Mouse (Mus musculus): Measurements from ENCODE around the gene Zdhhc3. TPM values are rescaled to one million over a fixed set of nuclear protein-coding genes. Genes with fewer than 3 reads are reported as not detected.

Zdhhc3 gene
- total RNA-seq (2021), result 10 to 100 TPM; 43.2 to 45.0 TPM
- long read RNA-seq, experiment 1, full-length matches to known transcripts, result 30 of 51 reads
- long read RNA-seq, experiment 1, partial matches to known transcripts, result 1 of 51 reads
- long read RNA-seq, experiment 1, other reads (novel, unspliced or antisense), result 20 of 51 reads
- long read RNA-seq, experiment 2, full-length matches to known transcripts, result 21 of 34 reads
- long read RNA-seq, experiment 2, partial matches to known transcripts, result 0 of 34 reads
- long read RNA-seq, experiment 2, other reads (novel, unspliced or antisense), result 13 of 34 reads

DNA sequence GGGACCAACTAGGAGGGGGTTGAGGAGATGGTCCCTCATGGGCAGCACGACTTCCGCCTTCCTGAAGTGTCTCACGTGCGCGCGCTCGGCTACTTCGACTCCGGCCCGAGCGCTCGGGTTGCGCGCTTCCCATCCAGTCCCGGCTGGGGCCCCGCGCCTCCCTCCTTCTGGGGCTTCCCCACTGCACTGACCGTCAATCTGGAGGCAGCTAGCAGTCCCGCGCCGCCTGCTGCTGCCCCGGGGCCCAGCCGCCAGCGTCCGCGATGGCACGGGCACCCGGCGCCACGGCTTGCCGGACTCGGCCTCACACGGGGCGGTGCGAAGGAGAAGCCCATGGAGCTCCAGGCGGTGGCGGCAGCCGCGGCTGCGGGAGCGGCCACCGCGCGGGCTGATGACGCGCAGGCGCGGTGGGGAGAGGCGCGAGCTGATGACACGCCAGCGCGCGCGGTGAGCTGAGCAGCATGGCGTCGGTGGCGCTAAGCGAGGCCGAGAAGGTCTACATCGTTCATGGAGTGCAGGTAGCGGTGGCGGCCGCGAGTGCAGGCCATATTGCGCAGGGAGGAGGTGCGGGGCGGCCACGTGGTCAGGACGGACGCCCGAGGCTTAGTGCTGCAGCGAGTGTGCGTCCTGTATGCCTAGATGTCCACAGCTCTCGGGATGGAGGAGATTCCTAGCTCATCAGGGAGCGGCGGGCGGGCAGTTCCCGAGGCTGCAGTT is at the start of gene Zdhhc3, which contains the start of gene Exosc7:
TSS of gene Zdhhc3 (minus strand) at position 401 of the 717 bp plus-strand sequence.
TSS of gene Exosc7 (plus strand) at position 411 of the 717 bp plus-strand sequence.
- peak; percentile 92 to 93 for DNase-seq
- intact Hi-C loops (cut with DNase I), result no loop called here

DNA sequence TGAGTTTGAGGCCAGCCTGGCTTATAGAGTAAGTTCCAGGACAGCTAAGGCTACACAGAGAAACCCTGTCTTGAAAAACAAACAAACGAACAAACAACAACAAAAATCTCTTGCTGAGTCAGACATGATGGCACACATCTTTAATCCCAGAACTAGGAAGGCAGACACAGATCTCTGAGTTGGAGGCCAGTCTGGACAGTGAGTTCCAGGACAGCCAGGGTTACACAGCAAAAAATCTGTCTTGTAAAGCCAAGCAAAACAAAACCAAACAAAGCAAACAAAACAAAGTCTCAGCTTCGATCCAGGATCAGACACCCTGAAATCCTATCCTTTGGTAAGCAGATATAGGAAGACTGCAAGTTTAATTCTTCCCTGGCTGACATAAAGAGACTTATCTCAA is 48.8 kb upstream of the Zdhhc3 start:
- intact Hi-C loops (cut with DNase I), result no loop called here
- no peak for DNase-seq

DNA sequence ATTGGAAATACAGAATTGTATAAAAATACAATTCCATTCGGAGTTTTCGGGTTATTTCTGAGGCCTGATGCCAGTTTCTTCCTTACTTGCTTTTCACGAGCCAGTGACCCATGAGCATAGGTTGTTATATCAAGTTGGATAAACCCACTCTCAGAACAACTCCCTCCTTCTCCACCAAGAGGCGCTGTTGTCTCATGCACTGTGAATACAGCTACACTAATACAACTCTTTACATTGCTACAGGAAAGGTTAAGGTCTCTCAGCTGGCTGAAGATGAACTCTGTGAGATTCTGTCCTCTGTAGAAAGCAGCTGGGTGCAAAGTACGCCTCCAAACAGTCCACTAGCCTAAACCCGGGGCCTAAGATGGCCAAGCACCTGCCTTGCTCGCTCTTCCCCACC is 46.3 kb upstream of the Zdhhc3 start:
- peak; percentile 72 to 84 for DNase-seq
- intact Hi-C loops (cut with DNase I), result loop anchor here (1.0 to 10.0 kb wide), 4 partner anchors 37 to 278 kb away; partner anchors contain the start of gene Lars2

DNA sequence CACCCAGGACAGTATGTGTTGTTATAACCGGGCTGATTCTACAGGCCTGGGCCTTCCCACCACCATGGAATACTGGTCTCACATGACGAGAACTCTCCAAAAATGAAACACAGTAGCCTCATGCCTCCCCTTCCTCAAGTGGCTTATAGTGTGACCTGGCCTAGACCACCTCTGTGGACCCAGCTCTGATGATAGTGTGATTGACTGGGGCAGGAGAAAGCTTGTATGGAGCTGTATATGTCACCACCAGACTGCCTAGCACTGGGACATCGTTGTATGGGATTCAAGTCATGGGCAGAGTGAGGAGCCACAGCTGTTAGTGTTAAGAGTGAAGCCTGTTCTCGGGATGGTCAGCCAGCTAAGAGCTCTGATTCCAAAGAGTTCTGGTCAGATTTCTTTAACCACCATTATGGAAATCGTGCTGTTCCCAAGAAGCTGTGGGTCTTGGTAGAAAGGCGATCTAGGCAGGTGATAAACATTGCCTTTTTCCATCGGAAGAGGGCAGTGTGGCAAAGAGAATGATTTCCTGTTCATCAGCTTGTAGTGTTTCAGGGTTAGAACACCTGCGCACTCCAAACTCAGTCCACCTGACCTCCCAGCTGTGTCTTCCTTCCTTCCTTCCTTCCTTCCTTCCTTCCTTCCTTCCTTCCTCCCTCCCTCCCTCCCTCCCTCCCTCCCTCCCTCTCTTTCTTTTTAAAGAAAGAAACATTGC is 45.3 kb upstream of the Zdhhc3 start:
- intact Hi-C loops (cut with DNase I), result loop anchor here (5.0 to 10.0 kb wide), 3 partner anchors 36 to 279 kb away; partner anchors contain the start of gene Lars2
- DNase-seq, result no peak

DNA sequence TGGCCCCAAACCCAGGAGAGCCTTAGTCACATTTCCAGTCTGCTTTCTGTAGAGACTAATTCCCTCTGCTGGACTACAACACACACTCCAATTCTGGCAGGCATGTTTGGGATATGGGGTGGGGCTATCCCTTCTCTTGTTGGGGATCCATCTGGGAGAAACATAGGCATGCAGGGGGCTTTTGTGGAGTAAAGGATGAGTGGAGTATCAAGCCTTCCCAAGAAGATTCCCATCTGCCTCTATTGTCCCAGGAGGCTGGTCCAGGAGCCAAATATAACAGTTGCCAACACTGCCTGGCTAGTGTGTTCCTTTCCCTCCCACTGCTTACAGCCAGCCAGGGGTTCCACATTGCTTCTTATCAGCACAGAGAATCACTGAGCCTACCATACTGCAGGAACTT is 44.7 kb upstream of the Zdhhc3 start:
- intact Hi-C loops (cut with DNase I), result loop anchor here (5.0 to 10.0 kb wide), 3 partner anchors 35 to 280 kb away; partner anchors contain the start of gene Lars2
- DNase-seq, result no peak

DNA sequence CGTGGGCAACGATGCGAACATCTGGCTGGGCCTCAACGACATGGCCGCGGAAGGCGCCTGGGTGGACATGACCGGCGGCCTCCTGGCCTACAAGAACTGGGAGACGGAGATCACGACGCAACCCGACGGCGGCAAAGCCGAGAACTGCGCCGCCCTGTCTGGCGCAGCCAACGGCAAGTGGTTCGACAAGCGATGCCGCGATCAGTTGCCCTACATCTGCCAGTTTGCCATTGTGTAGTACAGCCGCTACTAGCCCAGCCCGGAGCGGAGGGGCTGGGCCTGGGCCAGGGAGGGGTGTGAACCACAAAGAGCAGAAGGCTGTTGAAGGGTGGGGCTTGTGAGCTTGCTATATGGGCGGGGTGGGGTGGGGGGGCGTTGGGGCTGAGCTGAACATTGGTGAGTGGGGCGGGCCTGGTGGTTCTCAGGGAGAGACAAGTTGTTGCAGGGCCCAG is 43.9 kb upstream of the Zdhhc3 start:
- intact Hi-C loops (cut with DNase I), result loop anchor here (5.0 to 10.0 kb wide), 3 partner anchors 35 to 280 kb away; partner anchors contain the start of gene Lars2

DNA sequence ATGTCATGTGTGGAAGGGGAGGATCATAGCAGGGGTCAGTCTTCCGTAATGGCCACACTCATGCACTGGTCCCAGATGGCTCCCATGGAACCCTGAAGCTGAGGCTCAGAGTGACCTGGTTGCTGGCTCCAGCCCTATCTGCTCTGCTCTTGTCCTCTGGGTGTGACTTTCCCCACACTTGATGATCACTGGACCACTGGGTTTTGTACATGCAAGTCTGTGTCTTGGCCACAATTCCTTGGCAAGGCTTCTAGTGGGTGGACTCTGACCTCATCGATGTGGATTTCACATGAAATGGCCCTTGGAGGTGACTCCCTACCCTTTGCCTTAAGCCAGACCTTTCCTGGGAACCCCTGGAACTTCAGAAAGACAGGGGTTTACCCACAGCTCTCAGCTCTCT is 40.1 kb upstream of the Zdhhc3 start:
- intact Hi-C loops (cut with DNase I), result loop anchor here (10.0 kb wide), 1 partner anchor 212 kb away; the partner anchor contains the start of gene Lars2

More for the DNA sequence above, 43.9 kb upstream of the Zdhhc3 start:
- DNase-seq, result peak; percentile 76 to 78

DNA sequence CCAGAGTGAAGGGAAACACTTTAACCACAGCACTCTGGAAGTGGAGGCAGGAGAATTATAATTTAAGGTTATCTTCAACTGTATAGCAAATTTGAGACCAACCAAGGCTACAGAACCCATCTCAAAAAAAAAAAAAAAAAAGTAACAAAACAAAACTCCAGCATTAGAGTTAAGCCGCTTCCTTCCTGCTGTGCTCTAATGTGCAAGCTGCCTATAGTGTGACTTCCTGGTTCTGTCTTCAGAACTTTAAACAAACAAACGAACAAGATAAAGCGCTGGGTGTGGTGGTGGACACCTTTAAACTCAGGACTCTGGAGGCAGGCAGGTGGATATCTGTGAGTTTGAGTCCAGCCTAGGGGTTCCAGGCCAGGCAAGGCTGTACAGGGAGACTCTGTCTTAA is 39.0 kb upstream of the Zdhhc3 start:
- intact Hi-C loops (cut with DNase I), result loop anchor here (10.0 kb wide), 1 partner anchor 213 kb away; the partner anchor contains the start of gene Lars2
- DNase-seq, result no peak

More for the DNA sequence above, 40.1 kb upstream of the Zdhhc3 start:
- peak; percentile 49 to 61 for DNase-seq

DNA sequence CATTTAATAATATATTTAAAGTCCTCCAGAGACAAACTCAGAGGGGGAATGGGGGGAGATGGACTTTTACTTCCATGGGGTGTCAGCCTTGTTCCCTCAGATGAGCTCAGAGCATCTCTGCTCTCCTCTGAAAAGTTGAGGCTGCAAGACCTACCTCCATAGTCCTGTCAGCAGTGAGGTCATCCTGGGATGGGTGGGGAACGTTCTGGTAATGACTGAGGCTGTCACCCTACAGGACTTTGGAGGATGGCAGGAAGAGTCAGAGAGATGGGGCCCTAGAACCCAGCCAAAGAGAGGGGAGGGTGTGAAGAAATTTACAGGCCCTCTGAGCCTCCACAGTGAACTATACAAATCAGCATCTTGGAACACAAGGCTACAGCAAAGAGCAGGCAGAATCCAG is 38.6 kb upstream of the Zdhhc3 start:
- intact Hi-C loops (cut with DNase I), result loop anchor here (10.0 kb wide), 1 partner anchor 213 kb away; the partner anchor contains the start of gene Lars2
- DNase-seq, result no peak

DNA sequence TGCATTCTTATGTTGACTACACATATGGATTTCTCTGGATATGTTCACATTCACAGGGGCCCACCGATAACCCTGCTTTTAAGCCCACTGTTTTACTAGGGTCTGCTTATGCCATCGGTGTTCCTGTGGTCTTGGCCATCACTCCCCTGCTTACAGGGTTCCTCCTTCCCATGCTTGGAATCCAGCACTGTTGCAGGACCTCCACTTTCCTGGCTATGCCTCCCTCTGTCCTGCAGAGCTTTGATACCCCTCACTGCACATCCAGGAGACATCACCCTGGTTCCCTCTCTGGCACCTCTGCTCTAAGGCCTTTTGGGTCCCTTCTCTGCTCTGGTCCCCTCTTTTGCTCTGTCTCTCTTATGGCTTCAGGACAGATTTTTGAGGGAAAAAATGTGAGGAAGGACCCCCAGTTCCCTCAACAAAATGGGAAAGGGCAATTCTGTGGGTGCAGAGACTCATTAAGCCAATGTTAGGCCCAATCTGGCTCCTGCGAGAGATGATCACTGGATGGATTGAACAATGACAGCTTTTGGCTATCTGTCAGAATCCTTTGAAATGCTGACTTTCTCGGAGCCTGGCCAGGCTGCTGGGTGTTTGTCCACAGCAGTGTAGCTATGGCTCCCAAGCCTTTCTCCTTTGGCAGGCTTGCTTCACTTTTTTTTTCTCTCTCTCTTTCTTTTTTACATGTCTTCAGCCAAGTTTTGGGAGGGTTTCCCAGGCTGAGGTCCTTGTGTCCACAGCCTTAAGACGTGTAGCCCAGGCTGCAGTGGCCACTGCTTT is 37.4 kb upstream of the Zdhhc3 start, which contains the start of gene Clec3b:
TSS of gene Clec3b (plus strand) at position 706 of the 780 bp plus-strand sequence.
- DNase-seq, result peak; percentile 71 to 77

DNA sequence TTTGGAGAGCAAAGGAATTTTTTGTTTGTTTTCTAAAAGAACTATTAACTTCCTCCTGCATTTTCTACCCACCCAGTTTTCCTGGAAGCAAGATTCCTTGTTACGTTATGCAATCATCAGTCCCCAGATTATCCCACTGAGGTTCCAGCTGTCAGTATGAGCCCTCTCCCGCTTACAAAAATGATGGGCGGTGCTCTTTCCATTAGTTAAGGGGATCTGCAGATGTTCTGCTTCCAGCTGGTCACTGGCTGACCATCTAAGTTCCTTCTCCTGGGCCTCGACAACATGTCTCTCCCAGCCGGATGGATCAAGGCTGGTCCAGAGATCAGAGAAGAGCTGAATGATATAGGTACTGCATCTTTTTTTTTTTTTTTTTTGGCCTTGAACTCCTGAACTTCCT is 35.4 kb upstream of the Zdhhc3 start:
- DNase-seq, result peak; percentile 55 to 62
- intact Hi-C loops (cut with DNase I), result no loop called here

More for the DNA sequence above, 37.4 kb upstream of the Zdhhc3 start, which contains the start of gene Clec3b:
- intact Hi-C loops (cut with DNase I), result loop anchor here (10.0 kb wide), 1 partner anchor 214 kb away; the partner anchor contains the start of gene Lars2

DNA sequence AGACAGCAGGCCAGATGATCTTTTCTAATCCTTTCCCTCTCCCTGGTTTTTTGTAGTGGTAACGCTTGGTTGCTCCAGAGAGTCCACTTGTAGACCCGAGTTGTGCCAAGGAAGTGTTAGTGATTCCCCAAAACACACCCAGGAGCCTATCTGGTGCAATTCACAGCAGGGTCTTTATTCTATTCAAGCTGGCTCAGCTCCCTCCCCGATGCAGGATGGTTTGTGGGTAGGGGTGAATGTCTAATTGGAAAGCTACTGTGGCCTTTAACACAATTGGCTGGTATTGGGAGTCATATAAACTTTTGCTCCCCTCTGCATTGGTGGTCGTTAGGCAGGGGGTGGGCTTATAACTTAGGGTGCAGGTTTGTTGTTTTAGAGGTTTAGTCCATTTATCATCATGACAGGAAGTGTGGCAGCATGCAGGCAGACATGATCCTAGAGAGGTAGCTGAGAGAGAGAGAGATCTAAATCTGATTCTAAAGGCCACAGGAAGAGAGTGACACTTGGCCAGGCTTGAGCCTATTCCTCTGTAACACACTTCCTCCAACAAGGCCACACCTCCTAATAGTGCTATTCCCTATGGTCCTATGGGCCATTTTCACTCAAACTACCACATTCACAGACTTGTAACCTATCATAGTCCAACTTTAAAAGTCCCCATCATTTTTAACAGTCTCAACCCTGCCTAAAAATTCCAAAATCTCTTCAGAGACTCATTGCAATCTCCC is 27.0 kb upstream of the Zdhhc3 start:
- no peak for DNase-seq
- intact Hi-C loops (cut with DNase I), result no loop called here

DNA sequence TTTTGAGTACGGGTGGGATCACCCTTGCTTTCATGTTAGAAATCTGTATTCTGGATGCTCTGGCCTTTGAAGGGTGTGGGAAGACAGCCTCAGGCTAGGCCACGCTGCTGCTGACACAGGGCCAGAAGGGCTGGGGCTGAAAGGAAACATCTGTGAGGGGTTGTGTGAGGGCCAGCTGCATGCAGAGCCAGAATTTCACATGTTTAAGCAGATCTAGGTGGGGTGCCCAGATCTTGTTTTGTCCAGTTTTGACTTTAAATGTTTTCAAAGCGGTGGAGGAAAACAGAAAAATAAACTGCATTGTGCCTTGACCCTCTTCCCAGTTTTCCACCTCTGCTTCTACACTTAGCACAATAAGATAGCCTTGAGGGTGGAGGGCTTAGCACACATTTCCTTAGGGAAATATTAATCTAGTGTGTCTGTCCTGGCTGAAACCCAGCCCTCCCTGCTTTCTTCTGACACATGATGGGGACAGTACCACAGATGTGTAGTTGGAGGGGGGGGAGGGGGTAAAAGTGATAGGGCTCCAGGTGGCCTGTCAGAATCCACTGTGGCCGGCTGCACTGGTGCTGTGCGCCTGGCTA is 26.0 kb upstream of the Zdhhc3 start:
- peak; percentile 82 to 85 for DNase-seq
- intact Hi-C loops (cut with DNase I), result no loop called here

DNA sequence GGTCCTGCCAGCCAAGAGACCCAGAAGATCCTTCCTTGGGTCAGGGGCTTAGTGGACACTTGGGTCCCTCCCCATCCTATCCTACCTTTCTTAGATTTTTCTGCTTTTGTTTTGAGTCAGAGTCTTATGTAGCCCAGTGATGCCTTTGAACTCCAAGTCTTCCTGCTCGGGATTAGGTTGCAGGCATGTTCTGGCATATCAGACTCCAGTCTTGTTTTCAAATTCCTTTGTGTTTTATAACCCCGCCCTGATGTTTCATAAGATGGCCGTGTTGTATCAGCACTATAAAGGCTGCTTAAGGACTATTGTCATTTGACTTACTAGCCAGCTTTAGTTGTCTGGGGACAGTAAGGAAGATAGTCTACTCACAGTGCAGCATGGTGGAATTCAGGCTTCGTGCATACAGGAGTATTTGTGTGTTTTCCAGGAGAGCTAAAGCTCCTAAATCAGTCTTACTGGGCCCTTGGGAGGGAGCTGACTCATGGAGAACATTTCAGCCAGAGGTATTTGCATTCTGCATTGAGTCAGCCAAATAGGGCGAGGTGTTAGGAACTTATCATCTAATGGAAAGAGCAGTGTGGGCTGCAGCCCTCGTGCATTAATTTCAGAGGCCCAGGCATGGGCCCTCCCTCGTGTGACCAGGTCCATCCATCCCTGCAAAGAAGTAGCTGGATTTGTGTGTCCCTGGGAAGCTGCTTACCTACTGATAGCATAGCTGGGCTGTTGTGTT is 24.1 kb upstream of the Zdhhc3 start:
- DNase-seq, result no peak

DNA sequence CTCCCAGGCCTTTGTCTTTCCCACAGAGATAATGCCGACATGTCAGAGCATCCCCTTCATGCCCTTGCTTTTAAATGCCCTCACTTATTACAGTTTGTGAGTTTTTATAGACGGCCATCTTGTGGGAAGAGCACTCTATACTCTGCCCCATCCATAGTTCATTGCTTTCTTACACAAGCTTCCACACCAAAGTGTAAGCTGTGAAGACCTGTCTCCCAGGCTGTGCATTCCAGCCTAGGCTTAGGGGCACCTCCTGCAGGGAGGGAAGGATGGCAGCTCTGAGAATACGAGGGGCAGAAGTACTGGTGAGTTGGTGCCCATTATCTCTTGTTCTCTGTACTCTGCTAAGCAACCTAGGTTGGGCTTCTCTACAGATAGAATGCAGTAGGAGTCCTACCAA is 20.0 kb upstream of the Zdhhc3 start:
- intact Hi-C loops (cut with DNase I), result no loop called here
- DNase-seq, result no peak

More for the DNA sequence above, 24.1 kb upstream of the Zdhhc3 start:
- intact Hi-C loops (cut with DNase I), result no loop called here

DNA sequence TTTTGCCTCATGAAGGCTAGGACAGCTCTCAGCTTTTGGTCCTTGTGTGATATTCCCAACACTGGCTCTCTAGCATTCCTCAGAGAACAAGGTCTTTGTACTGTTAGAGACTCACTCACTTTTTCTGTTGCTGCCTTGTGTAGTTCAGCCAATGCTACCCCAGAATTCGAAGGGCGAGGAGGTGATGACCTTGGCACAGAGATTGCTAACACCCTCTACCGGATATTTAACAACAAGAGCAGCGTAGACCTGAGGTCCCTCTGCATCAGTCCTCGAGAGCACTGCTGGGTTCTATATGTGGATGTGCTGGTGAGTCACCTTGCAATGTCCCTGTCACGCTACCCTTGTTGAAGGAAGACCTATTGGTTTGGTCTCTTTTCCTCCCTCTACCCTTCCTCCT is 14.7 kb upstream of the Zdhhc3 start:
- intact Hi-C loops (cut with DNase I), result no loop called here
- no peak for DNase-seq

DNA sequence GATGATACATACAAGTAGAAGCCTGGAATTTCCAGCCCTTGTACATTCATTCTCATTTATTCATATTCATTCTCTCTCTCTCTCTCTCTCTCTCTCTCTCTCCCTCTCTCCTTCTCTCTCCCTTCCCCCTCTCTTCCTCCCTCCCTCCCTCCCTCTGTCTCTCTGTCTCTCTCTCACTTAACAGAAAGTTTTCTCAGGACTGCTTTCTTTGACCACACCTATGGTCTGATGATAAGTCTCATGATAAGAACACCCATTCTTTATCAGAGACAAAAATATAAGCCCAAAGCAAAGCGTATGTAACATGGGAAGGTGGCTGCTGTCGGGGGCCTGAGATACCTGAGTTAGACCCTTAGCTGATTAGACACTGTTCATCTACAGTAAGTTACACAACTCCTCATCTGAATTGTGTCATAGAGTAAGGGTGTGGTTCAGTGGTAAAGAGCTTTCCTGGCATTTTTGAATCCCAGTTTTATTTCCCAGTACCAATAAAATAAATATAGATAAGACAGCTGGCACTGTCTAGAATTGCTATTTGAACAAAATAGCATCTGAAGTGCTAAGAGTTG is 11.5 kb upstream of the Zdhhc3 start:
- DNase-seq, result no peak
- intact Hi-C loops (cut with DNase I), result loop anchor here (5.0 kb wide), 1 partner anchor 33 kb away; no protein-coding TSS in a partner anchor

Data from heart, postnatal 14 days (tissue).